Mouse (Mus musculus): ENCODE measurements around the gene Gtpbp1. TPM values are rescaled to one million over a fixed set of nuclear protein-coding genes. Genes with fewer than 3 reads are reported as not detected.

Gene Gtpbp1
- polyA plus RNA-seq, 1 experiment, result 23.6 TPM

- no peaks in the 10 kb centered on the region for H3K4me1 ChIP-seq (ENCODE audit: control insufficient read depth)
- no peak overlapping the region for H3K4me3 ChIP-seq (replicated peaks)
- H3K27me3 ChIP-seq (ENCODE audit: control insufficient read depth), result no peaks in the 10 kb centered on the region
- TF ChIP-seq GATA1 (IDR thresholded peaks at IDR 0.05; ENCODE audit: low read length), result no peak
- no peak for TF ChIP-seq TAL1 (IDR thresholded peaks at IDR 0.05; ENCODE audit: low read length)
- H3K9me3 ChIP-seq (ENCODE audit: control insufficient read depth, low read length), result no peaks in the 10 kb centered on the region
- peaks cover 81% of the 10 kb centered on the region for H3K36me3 ChIP-seq (ENCODE audit: control insufficient read depth)
Measured at GRCm38 (mm10) chr15:79728311-79728710, 37.7 kb downstream of the Gtpbp1 start.

- Histone ChIP-seq H3K4me3 (replicated peaks) (no peak overlapping the region), H3K9me3 (ENCODE audit: control insufficient read depth, low read length) (no peaks in the 10 kb centered on the region), H3K27me3 (ENCODE audit: control insufficient read depth) (no peaks in the 10 kb centered on the region), H3K36me3 (ENCODE audit: control insufficient read depth) (peaks cover 81% of the 10 kb centered on the region), H3K4me1 (ENCODE audit: control insufficient read depth) (no peaks in the 10 kb centered on the region)
- TF ChIP-seq GATA1 (IDR thresholded peaks at IDR 0.05; ENCODE audit: low read length) (no peak), TAL1 (IDR thresholded peaks at IDR 0.05; ENCODE audit: low read length) (no peak)
Measured at GRCm38 (mm10) chr15:79728731-79729388, 38.2 kb downstream of the Gtpbp1 start.

- Histone ChIP-seq H3K4me1 (ENCODE audit: control insufficient read depth) (no peaks in the 10 kb centered on the region), H3K27me3 (ENCODE audit: control insufficient read depth) (no peaks in the 10 kb centered on the region), H3K9me3 (ENCODE audit: control insufficient read depth, low read length) (no peaks in the 10 kb centered on the region), H3K36me3 (ENCODE audit: control insufficient read depth) (peaks cover 79% of the 10 kb centered on the region), H3K4me3 (replicated peaks) (no peak overlapping the region)
- TF ChIP-seq TAL1 (IDR thresholded peaks at IDR 0.05; ENCODE audit: low read length) (no peak), GATA1 (IDR thresholded peaks at IDR 0.05; ENCODE audit: low read length) (no peak)
Measured at GRCm38 (mm10) chr15:79731554-79731953, 40.9 kb downstream of the Gtpbp1 start.

GRCm38 (mm10) chr15:79733192-79733591 is 42.5 kb downstream of the Gtpbp1 start:
- Histone ChIP-seq H3K27me3 (ENCODE audit: control insufficient read depth) (no peaks in the 10 kb centered on the region), H3K4me1 (ENCODE audit: control insufficient read depth) (no peaks in the 10 kb centered on the region), H3K36me3 (ENCODE audit: control insufficient read depth) (peaks cover 80% of the 10 kb centered on the region), H3K9me3 (ENCODE audit: control insufficient read depth, low read length) (no peaks in the 10 kb centered on the region), H3K4me3 (replicated peaks) (no peak overlapping the region)
- TF ChIP-seq GATA1 (IDR thresholded peaks at IDR 0.05; ENCODE audit: low read length) (no peak), TAL1 (IDR thresholded peaks at IDR 0.05; ENCODE audit: low read length) (no peak)

- Histone ChIP-seq H3K36me3 (ENCODE audit: control insufficient read depth) (peaks cover 80% of the 10 kb centered on the region), H3K9me3 (ENCODE audit: control insufficient read depth, low read length) (no peaks in the 10 kb centered on the region), H3K4me3 (replicated peaks) (no peak overlapping the region), H3K4me1 (ENCODE audit: control insufficient read depth) (no peaks in the 10 kb centered on the region), H3K27me3 (ENCODE audit: control insufficient read depth) (no peaks in the 10 kb centered on the region)
- no peak for TF ChIP-seq GATA1 (IDR thresholded peaks at IDR 0.05; ENCODE audit: low read length)
- no peak for TF ChIP-seq TAL1 (IDR thresholded peaks at IDR 0.05; ENCODE audit: low read length)
Measured at GRCm38 (mm10) chr15:79733640-79734039, 43.0 kb downstream of the Gtpbp1 start.

GRCm38 (mm10) chr15:79734311-79734710 is 43.7 kb downstream of the Gtpbp1 start:
- Histone ChIP-seq H3K9me3 (ENCODE audit: control insufficient read depth, low read length) (no peaks in the 10 kb centered on the region), H3K36me3 (ENCODE audit: control insufficient read depth) (peaks cover 80% of the 10 kb centered on the region)
- TF ChIP-seq GATA1 (IDR thresholded peaks at IDR 0.05; ENCODE audit: low read length) (no peak), TAL1 (IDR thresholded peaks at IDR 0.05; ENCODE audit: low read length) (no peak)

GRCm38 (mm10) chr15:79740739-79741138 is 50.1 kb downstream of the Gtpbp1 start:
- H3K9me3 ChIP-seq (ENCODE audit: control insufficient read depth, low read length), result no peaks in the 10 kb centered on the region
- TF ChIP-seq TAL1 (IDR thresholded peaks at IDR 0.05; ENCODE audit: low read length) (no peak), GATA1 (IDR thresholded peaks at IDR 0.05; ENCODE audit: low read length) (no peak)
- H3K36me3 ChIP-seq (ENCODE audit: control insufficient read depth), result peaks cover 38% of the 10 kb centered on the region
- H3K27me3 ChIP-seq (ENCODE audit: control insufficient read depth), result peaks cover 18% of the 10 kb centered on the region
- peak overlapping the region; percentile 88 for H3K4me3 ChIP-seq (replicated peaks)
- peaks cover 34% of the 10 kb centered on the region for H3K4me1 ChIP-seq (ENCODE audit: control insufficient read depth)

More at GRCm38 (mm10) chr15:79734311-79734710, 43.7 kb downstream of the Gtpbp1 start:
- Histone ChIP-seq H3K27me3 (ENCODE audit: control insufficient read depth) (no peaks in the 10 kb centered on the region), H3K4me1 (ENCODE audit: control insufficient read depth) (no peaks in the 10 kb centered on the region; the same call in 1 of the 2 replicates), H3K4me3 (replicated peaks) (no peak overlapping the region)

- H3K4me1 ChIP-seq (ENCODE audit: control insufficient read depth), result peaks cover 34% of the 10 kb centered on the region
- peaks cover 35% of the 10 kb centered on the region for H3K36me3 ChIP-seq (ENCODE audit: control insufficient read depth)
- H3K9me3 ChIP-seq (ENCODE audit: control insufficient read depth, low read length), result no peaks in the 10 kb centered on the region
- peak overlapping the region; percentile 88 for H3K4me3 ChIP-seq (replicated peaks)
- TF ChIP-seq GATA1 (IDR thresholded peaks at IDR 0.05; ENCODE audit: low read length) (no peak), TAL1 (IDR thresholded peaks at IDR 0.05; ENCODE audit: low read length) (no peak)
- peaks cover 19% of the 10 kb centered on the region for H3K27me3 ChIP-seq (ENCODE audit: control insufficient read depth)
Measured at GRCm38 (mm10) chr15:79741173-79741858, 50.7 kb downstream of the Gtpbp1 start.

- Histone ChIP-seq H3K4me3 (replicated peaks) (peak within 1 kb of the TSS; percentile 88), H3K27me3 (ENCODE audit: control insufficient read depth) (peaks cover 19% of the 10 kb centered on the region), H3K9me3 (ENCODE audit: control insufficient read depth, low read length) (no peaks in the 10 kb centered on the region), H3K4me1 (ENCODE audit: control insufficient read depth) (peaks cover 34% of the 10 kb centered on the region), H3K36me3 (ENCODE audit: control insufficient read depth) (peaks cover 27% of the 10 kb centered on the region)
- TF ChIP-seq TAL1 (IDR thresholded peaks at IDR 0.05; ENCODE audit: low read length) (no peak), GATA1 (IDR thresholded peaks at IDR 0.05; ENCODE audit: low read length) (no peak)
Measured at GRCm38 (mm10) chr15:79741921-79742705, 51.5 kb downstream of the Gtpbp1 start, which contains the start of gene Sun2. Gene Sun2 (minus strand): TSS chr15:79742536.

Data from erythroblast, embryonic 14.5 days (primary cell).